In genomic region chr11:97427794-97428725, GRCm38 (mm10) we compare ENCODE assay signal across 1 mouse cellular context.
TF ChIP-seq lines count a peak whose summit lies in the region.

No protein-coding gene starts in this region.

TF ChIP-seq in CH12.LX, 34 proteins besides CTCF, POLR2A, EP300 and RAD21 (continued from another document):
- TF ChIP-seq TCF12 (IDR thresholded peaks at IDR 0.05; ENCODE audit: low read depth, low read length) (peak; percentile 66; the same call in 1 of the 2 replicates), ETS1 (conservative IDR thresholded peaks at IDR 0.05; ENCODE audit: low read depth, low read length) (peak; percentile 36), SMC3 (IDR thresholded peaks at IDR 0.05; ENCODE audit: low read depth, low read length) (no peak), RCOR1 (conservative IDR thresholded peaks at IDR 0.05; ENCODE audit: low read depth, low read length) (peak; percentile 54; the same call in 1 of the 2 replicates), SIN3A (IDR thresholded peaks at IDR 0.05; ENCODE audit: low read length) (peak; percentile 80; the same call in 1 of the 2 replicates), USF1 (IDR thresholded peaks at IDR 0.05; ENCODE audit: low read depth, low read length) (no peak)
TF ChIP-seq in CH12.LX: peak in this region for 16.
